Mouse (Mus musculus): ENCODE data around the gene Prr15. TPM values are rescaled to one million over a fixed set of nuclear protein-coding genes. Genes with fewer than 3 reads are reported as not detected.

The Prr15 gene
- total RNA-seq (2021): 3.9 and 4.6 TPM in 2 replicates
- long read RNA-seq, experiment 1, partial matches to known transcripts: 0 of 1 reads
- long read RNA-seq, experiment 1, other reads (novel, unspliced or antisense): 0 of 1 reads
- long read RNA-seq, experiment 2: 0 reads

- DNase-seq: no peak
Observed at GRCm38 (mm10) chr6:54325246-54325885, at the start of gene Prr15. Gene Prr15 (plus strand): TSS chr6:54325835.

- no peak for DNase-seq
Observed at GRCm38 (mm10) chr6:54277234-54277633, 48.4 kb upstream of the Prr15 start.

GRCm38 (mm10) chr6:54277828-54278227 lies 47.8 kb upstream of the Prr15 start:
- DNase-seq: no peak

- DNase-seq: no peak
Observed at GRCm38 (mm10) chr6:54278613-54279012, 47.0 kb upstream of the Prr15 start.

- DNase-seq: no peak
Observed at GRCm38 (mm10) chr6:54279391-54279790, 46.2 kb upstream of the Prr15 start.

GRCm38 (mm10) chr6:54280248-54280647 lies 45.4 kb upstream of the Prr15 start:
- DNase-seq: no peak

- no peak for DNase-seq
Observed at GRCm38 (mm10) chr6:54283299-54283698, 42.3 kb upstream of the Prr15 start.

GRCm38 (mm10) chr6:54284167-54284711 lies 41.4 kb upstream of the Prr15 start:
- no peak for DNase-seq

- no peak for DNase-seq
Observed at GRCm38 (mm10) chr6:54286813-54287212, 38.8 kb upstream of the Prr15 start.

GRCm38 (mm10) chr6:54289774-54290500 lies 35.7 kb upstream of the Prr15 start:
- DNase-seq: no peak

- DNase-seq: no peak
Observed at GRCm38 (mm10) chr6:54297231-54297630, 28.4 kb upstream of the Prr15 start.

GRCm38 (mm10) chr6:54299417-54299816 lies 26.2 kb upstream of the Prr15 start:
- no peak for DNase-seq

GRCm38 (mm10) chr6:54305777-54306176 lies 19.9 kb upstream of the Prr15 start:
- no peak for DNase-seq

GRCm38 (mm10) chr6:54313071-54313470 lies 12.6 kb upstream of the Prr15 start:
- no peak for DNase-seq

- no peak for DNase-seq
Observed at GRCm38 (mm10) chr6:54318618-54319017, 7.0 kb upstream of the Prr15 start.

- DNase-seq: no peak
Observed at GRCm38 (mm10) chr6:54319198-54319597, 6.4 kb upstream of the Prr15 start.

GRCm38 (mm10) chr6:54320236-54320635 lies 5.4 kb upstream of the Prr15 start:
- DNase-seq: no peak

GRCm38 (mm10) chr6:54326671-54327625 lies 1.3 kb downstream of the Prr15 start:
- peak; percentile 85 for DNase-seq

- peak; percentile 87 for DNase-seq
Observed at GRCm38 (mm10) chr6:54327626-54328003, 2.0 kb downstream of the Prr15 start.

- DNase-seq: no peak
Observed at GRCm38 (mm10) chr6:54328783-54329182, 3.1 kb downstream of the Prr15 start.

- no peak for DNase-seq
Observed at GRCm38 (mm10) chr6:54329598-54329997, 4.0 kb downstream of the Prr15 start.

- no peak for DNase-seq
Observed at GRCm38 (mm10) chr6:54330166-54330565, 4.5 kb downstream of the Prr15 start.

All from adrenal gland, postnatal 14 days (tissue).